Mouse (Mus musculus) left cerebral cortex, postnatal 4 days (tissue): Measurements from ENCODE around the gene Prox2. TPM values are rescaled to one million over a fixed set of nuclear protein-coding genes. Genes with fewer than 3 reads are reported as not detected.
A peak's percentile ranks its signal among the peaks of the same experiment; 100 is the strongest.

Experiments
- DNase-seq: peaks from one replicate; pipeline ENCODE4 v3.0.0-alpha.2; 2022
- intact Hi-C: fragments of 180-260 bp; cut with DNase I; formaldehyde crosslinking; loops from one replicate; pipeline ENCODE4 v1.15.1; 2025
- total RNA-seq, 2 experiments: library from RNA; stranded (reverse); gene quantifications; 2 replicates each; pipeline ENCODE4 v1.2.3; 2021

The Prox2 gene
- total RNA-seq, 2 experiments from 2014 or later, result 0.64 to 1.5 TPM

GRCm38 (mm10) chr12:85095859-85096258 lies 14.7 kb downstream of the Prox2 start:
- DNase-seq, result peak; percentile 39
- intact Hi-C loops, result no loop called here

GRCm38 (mm10) chr12:85095146-85095545 lies 15.4 kb downstream of the Prox2 start:
- no peak for DNase-seq
- intact Hi-C loops, result no loop called here

GRCm38 (mm10) chr12:85094706-85095105 lies 15.9 kb downstream of the Prox2 start:
- peak; percentile 65 for DNase-seq
- intact Hi-C loops, result no loop called here

GRCm38 (mm10) chr12:85094010-85094409 lies 16.5 kb downstream of the Prox2 start:
- intact Hi-C loops, result no loop called here

GRCm38 (mm10) chr12:85092214-85092613 lies 18.3 kb downstream of the Prox2 start:
- DNase-seq, result peak; percentile 74
- intact Hi-C loops, result no loop called here

More at GRCm38 (mm10) chr12:85094010-85094409, 16.5 kb downstream of the Prox2 start:
- DNase-seq, result peak; percentile 62

GRCm38 (mm10) chr12:85091190-85091589 lies 19.4 kb downstream of the Prox2 start:
- intact Hi-C loops, result no loop called here
- no peak for DNase-seq

GRCm38 (mm10) chr12:85087845-85088244 lies 22.7 kb downstream of the Prox2 start:
- no peak for DNase-seq
- intact Hi-C loops, result no loop called here

- no peak for DNase-seq
- intact Hi-C loops, result no loop called here
These were observed 25.6 kb downstream of the Prox2 start for GRCm38 (mm10) chr12:85084941-85085340.

GRCm38 (mm10) chr12:85084257-85084656 lies 26.3 kb downstream of the Prox2 start:
- DNase-seq, result no peak
- intact Hi-C loops, result no loop called here

- intact Hi-C loops, result no loop called here
- DNase-seq, result no peak
These were observed 33.5 kb downstream of the Prox2 start for GRCm38 (mm10) chr12:85077100-85077499.

- intact Hi-C loops, result no loop called here
- no peak for DNase-seq
These were observed 39.5 kb downstream of the Prox2 start for GRCm38 (mm10) chr12:85071043-85071442.

GRCm38 (mm10) chr12:85051218-85051617 lies 59.3 kb downstream of the Prox2 start:
- no peak for DNase-seq
- intact Hi-C loops, result loop anchor here (10.0 kb wide), 1 partner anchor 76 kb away; the partner anchor contains the start of genes Arel1 and Fcf1

Other genes starting within 250 kb of the Prox2 start
- gene Ltbp2, start 234.2 kb downstream of the Prox2 start, total RNA-seq, result under 1 TPM; 0.42 to 0.54 TPM
- gene Fcf1, start 139.9 kb downstream of the Prox2 start, total RNA-seq, result 10 to 100 TPM; 41.0 to 47.8 TPM
- gene Arel1, start 139.9 kb downstream of the Prox2 start, total RNA-seq, result 10 to 100 TPM; 90.9 to 91.7 TPM
- 100 to 1,000 TPM; 143 to 145 TPM for gene Ylpm1, start 114.4 kb downstream of the Prox2 start, total RNA-seq
- gene Dlst, start 74 bp upstream of the Prox2 start, total RNA-seq, result 100 to 1,000 TPM; 157 to 166 TPM
- 10 to 100 TPM; 41.2 to 44.1 TPM for gene Rps6kl1, start 40.5 kb upstream of the Prox2 start, total RNA-seq
- 1 to 10 TPM; 5.1 to 6.4 TPM for gene Pgf, start 67.0 kb upstream of the Prox2 start, total RNA-seq
- 10 to 100 TPM; 63.5 to 67.2 TPM for gene Eif2b2, start 108.7 kb upstream of the Prox2 start, total RNA-seq
- 10 to 100 TPM; 14.4 to 14.6 TPM for gene Mlh3, start 159.8 kb upstream of the Prox2 start, total RNA-seq
- 10 to 100 TPM; 15.3 to 15.8 TPM for gene Acyp1, start 177.7 kb upstream of the Prox2 start, total RNA-seq
- under 1 TPM; 0.52 to 0.58 TPM for gene Zc2hc1c, start 177.8 kb upstream of the Prox2 start, total RNA-seq
- 10 to 100 TPM; 28.9 to 32.0 TPM for gene Nek9, start 228.6 kb upstream of the Prox2 start, total RNA-seq